Mouse (Mus musculus): ENCODE data around the gene Hmbs. TPM values are rescaled to one million over a fixed set of nuclear protein-coding genes. Genes with fewer than 3 reads are reported as not detected.
"Not testable (repeated sequence)": the region's sequence is repeated elsewhere in the genome, so short reads cannot be mapped to it uniquely, and the experiment has no call there.

The Hmbs gene
- total RNA-seq, 2 experiments from 2014 or later: 21.9 to 29.1 TPM

- TF ChIP-seq CTCF (IDR thresholded peaks at IDR 0.05): no peak
- DNase-seq: peak; percentile 90
- H3K4me3 ChIP-seq: peak overlapping the region; percentile 88
- intact Hi-C loops (cut with DNase I): no loop called here
- H3K27ac ChIP-seq: peak overlapping the region; percentile 95
These were observed 17.5 kb downstream of the Hmbs start for GRCm38 (mm10) chr9:44326371-44327063.

GRCm38 (mm10) chr9:44325768-44326370 lies 18.2 kb downstream of the Hmbs start, which contains the start of gene Dpagt1:
Dpagt1 (plus strand) TSS chr9:44326019.
- TF ChIP-seq CTCF (IDR thresholded peaks at IDR 0.05): no peak
- Histone ChIP-seq H3K27ac (peak within 1 kb of the TSS; percentile 95), H3K4me3 (peak within 1 kb of the TSS; percentile 88)
- intact Hi-C loops (cut with DNase I): no loop called here
- DNase-seq: no peak

GRCm38 (mm10) chr9:44325032-44325767 lies 18.8 kb downstream of the Hmbs start:
- H3K4me3 ChIP-seq: peak overlapping the region; percentile 88; the same call in 1 of the 2 replicates
- DNase-seq; intact Hi-C loops (cut with DNase I): not testable (repeated sequence)
- H3K27ac ChIP-seq: peak overlapping the region; percentile 95

GRCm38 (mm10) chr9:44324147-44324546 lies 19.9 kb downstream of the Hmbs start:
- H3K27ac ChIP-seq: no peak overlapping the region
- no peak for DNase-seq
- no peak overlapping the region for H3K4me3 ChIP-seq
- no peak for TF ChIP-seq CTCF (IDR thresholded peaks at IDR 0.05)
- intact Hi-C loops (cut with DNase I): no loop called here

- TF ChIP-seq CTCF (IDR thresholded peaks at IDR 0.05): 0 out of 2 replicates have a peak, but pooled peaks have one; percentile 9
- intact Hi-C loops (cut with DNase I); H3K4me3 ChIP-seq; DNase-seq; H3K27ac ChIP-seq: not testable (repeated sequence)
These were observed 20.4 kb downstream of the Hmbs start for GRCm38 (mm10) chr9:44323656-44324055.

GRCm38 (mm10) chr9:44320799-44321133 lies 23.3 kb downstream of the Hmbs start:
- Histone ChIP-seq H3K27ac (peak overlapping the region; percentile 93), H3K4me3 (peak overlapping the region; percentile 100)
- DNase-seq: no peak
- TF ChIP-seq CTCF (IDR thresholded peaks at IDR 0.05): no peak
- intact Hi-C loops (cut with DNase I): loop anchor here (1.0 kb wide), 1 partner anchor 14 kb away; the partner anchor contains the start of gene H2afx

GRCm38 (mm10) chr9:44319887-44320798 lies 23.9 kb downstream of the Hmbs start, which contains the start of gene C2cd2l:
C2cd2l (minus strand) TSS chr9:44320285.
- intact Hi-C loops (cut with DNase I): loop anchor here (1.0 kb wide), 1 partner anchor 14 kb away; the partner anchor contains the start of gene H2afx

GRCm38 (mm10) chr9:44319105-44319886 lies 24.7 kb downstream of the Hmbs start:
- peak; percentile 56 for DNase-seq
- no peak for TF ChIP-seq CTCF (IDR thresholded peaks at IDR 0.05)
- peak overlapping the region; percentile 100 for H3K4me3 ChIP-seq
- H3K27ac ChIP-seq: peak overlapping the region; percentile 93
- intact Hi-C loops (cut with DNase I): no loop called here

More at GRCm38 (mm10) chr9:44319887-44320798, 23.9 kb downstream of the Hmbs start, which contains the start of gene C2cd2l:
- peak within 1 kb of the TSS; percentile 93 for H3K27ac ChIP-seq
- peak; percentile 94 for DNase-seq
- peak within 1 kb of the TSS; percentile 100 for H3K4me3 ChIP-seq
- TF ChIP-seq CTCF (IDR thresholded peaks at IDR 0.05): no peak

- intact Hi-C loops (cut with DNase I): no loop called here
These were observed 25.3 kb downstream of the Hmbs start for GRCm38 (mm10) chr9:44318826-44319095.

GRCm38 (mm10) chr9:44318076-44318825 lies 25.8 kb downstream of the Hmbs start:
- H3K4me3 ChIP-seq: peak overlapping the region; percentile 100
- intact Hi-C loops (cut with DNase I): no loop called here
- DNase-seq: no peak
- no peak for TF ChIP-seq CTCF (IDR thresholded peaks at IDR 0.05)
- H3K27ac ChIP-seq: peak overlapping the region; percentile 93

More at GRCm38 (mm10) chr9:44318826-44319095, 25.3 kb downstream of the Hmbs start:
- no peak for TF ChIP-seq CTCF (IDR thresholded peaks at IDR 0.05)
- Histone ChIP-seq H3K4me3 (peak overlapping the region; percentile 100), H3K27ac (peak overlapping the region; percentile 93)
- no peak for DNase-seq

- Histone ChIP-seq H3K27ac (peak overlapping the region; percentile 93; the same call in 1 of the 2 replicates), H3K4me3 (peak overlapping the region; percentile 100)
- intact Hi-C loops (cut with DNase I): no loop called here
- DNase-seq: no peak
- no peak for TF ChIP-seq CTCF (IDR thresholded peaks at IDR 0.05)
These were observed 26.6 kb downstream of the Hmbs start for GRCm38 (mm10) chr9:44317452-44317851.
